Mouse (Mus musculus): ENCODE results near the gene Dnaic1. TPM values are rescaled to one million over a fixed set of nuclear protein-coding genes. Genes with fewer than 3 reads are reported as not detected.

Dnaic1 gene
- not detected for polyA plus RNA-seq (2014; fragmentation: Illumina TruSeq; extraction: RNeasy Lipid Tissue Mini Kit (QIAGEN cat#74804); ENCODE audit: low read depth, low replicate concordance)

GRCm38 (mm10) chr4:41569411-41569885 is at the start of gene Dnaic1, which contains the start of gene Fam219a:
Gene Dnaic1 (plus strand): TSS chr4:41569775.
Gene Fam219a (minus strand): TSS chr4:41569538.

GRCm38 (mm10) chr4:41639913-41640507 is 70.4 kb downstream of the Dnaic1 start, which contains the start of gene Enho:
Gene Enho (minus strand): TSS chr4:41640324.

Other genes starting within 250 kb of the Dnaic1 start
- gene Ubap1, start 220.8 kb upstream of the Dnaic1 start, polyA plus RNA-seq (2014; fragmentation: Illumina TruSeq; extraction: RNeasy Lipid Tissue Mini Kit (QIAGEN cat#74804); ENCODE audit: low read depth, low replicate concordance), result 51.5 TPM
- gene Kif24, start 104.9 kb upstream of the Dnaic1 start, polyA plus RNA-seq (2014; fragmentation: Illumina TruSeq; extraction: RNeasy Lipid Tissue Mini Kit (QIAGEN cat#74804); ENCODE audit: low read depth, low replicate concordance), result 1.1 TPM
- gene Nudt2, start 104.6 kb upstream of the Dnaic1 start, polyA plus RNA-seq (2014; fragmentation: Illumina TruSeq; extraction: RNeasy Lipid Tissue Mini Kit (QIAGEN cat#74804); ENCODE audit: low read depth, low replicate concordance), result 31.2 TPM
- gene AI464131, start 66.7 kb upstream of the Dnaic1 start, polyA plus RNA-seq (2014; fragmentation: Illumina TruSeq; extraction: RNeasy Lipid Tissue Mini Kit (QIAGEN cat#74804); ENCODE audit: low read depth, low replicate concordance), result 8.9 TPM
- gene 1110017D15Rik, start 52.4 kb upstream of the Dnaic1 start, polyA plus RNA-seq (2014; fragmentation: Illumina TruSeq; extraction: RNeasy Lipid Tissue Mini Kit (QIAGEN cat#74804); ENCODE audit: low read depth, low replicate concordance), result not detected
- gene Fam219a, start 237 bp upstream of the Dnaic1 start, polyA plus RNA-seq (2014; fragmentation: Illumina TruSeq; extraction: RNeasy Lipid Tissue Mini Kit (QIAGEN cat#74804); ENCODE audit: low read depth, low replicate concordance), result 1.5 TPM
- gene Enho, start 70.5 kb downstream of the Dnaic1 start, polyA plus RNA-seq (2014; fragmentation: Illumina TruSeq; extraction: RNeasy Lipid Tissue Mini Kit (QIAGEN cat#74804); ENCODE audit: low read depth, low replicate concordance), result not detected
- gene Cntfr, start 127.3 kb downstream of the Dnaic1 start, polyA plus RNA-seq (2014; fragmentation: Illumina TruSeq; extraction: RNeasy Lipid Tissue Mini Kit (QIAGEN cat#74804); ENCODE audit: low read depth, low replicate concordance), result 0.44 TPM
- gene Il11ra1, start 130.2 kb downstream of the Dnaic1 start, polyA plus RNA-seq (2014; fragmentation: Illumina TruSeq; extraction: RNeasy Lipid Tissue Mini Kit (QIAGEN cat#74804); ENCODE audit: low read depth, low replicate concordance), result 19.3 TPM
- gene Rpp25l, start 143.8 kb downstream of the Dnaic1 start, polyA plus RNA-seq (2014; fragmentation: Illumina TruSeq; extraction: RNeasy Lipid Tissue Mini Kit (QIAGEN cat#74804); ENCODE audit: low read depth, low replicate concordance), result 0.61 TPM
- gene Dctn3, start 153.4 kb downstream of the Dnaic1 start, polyA plus RNA-seq (2014; fragmentation: Illumina TruSeq; extraction: RNeasy Lipid Tissue Mini Kit (QIAGEN cat#74804); ENCODE audit: low read depth, low replicate concordance), result 44.3 TPM
- gene Arid3c, start 161.4 kb downstream of the Dnaic1 start, polyA plus RNA-seq (2014; fragmentation: Illumina TruSeq; extraction: RNeasy Lipid Tissue Mini Kit (QIAGEN cat#74804); ENCODE audit: low read depth, low replicate concordance), result not detected
- gene Galt, start 185.5 kb downstream of the Dnaic1 start, polyA plus RNA-seq (2014; fragmentation: Illumina TruSeq; extraction: RNeasy Lipid Tissue Mini Kit (QIAGEN cat#74804); ENCODE audit: low read depth, low replicate concordance), result 1.1 TPM
- 20.7 TPM for gene Sigmar1, start 186.4 kb downstream of the Dnaic1 start, polyA plus RNA-seq (2014; fragmentation: Illumina TruSeq; extraction: RNeasy Lipid Tissue Mini Kit (QIAGEN cat#74804); ENCODE audit: low read depth, low replicate concordance)
- gene Ccl27a, start 204.5 kb downstream of the Dnaic1 start, polyA plus RNA-seq (2014; fragmentation: Illumina TruSeq; extraction: RNeasy Lipid Tissue Mini Kit (QIAGEN cat#74804); ENCODE audit: low read depth, low replicate concordance), result 3.2 TPM

All from kidney, adult 10 weeks (tissue).